Mouse (Mus musculus) megakaryocyte, embryonic 14.5 days (primary cell): Measurements from ENCODE around the gene Agbl1.

Source experiments
- FLI1 ChIP-seq: IDR thresholded peaks from 2 replicates; pipeline ENCODE4 v1.6.1; 2012; ENCODE audit warnings: low read length, inconsistent platforms, mixed read lengths
- GATA1 ChIP-seq: IDR thresholded peaks from 3 replicates; pipeline ENCODE4 v1.6.1; 2012; ENCODE audit warnings: mixed read lengths, low read length, inconsistent platforms, borderline replicate concordance

- TF ChIP-seq GATA1 (no peak), FLI1 (no peak)
These were observed 182.4 kb downstream of the Agbl1 start for GRCm38 (mm10) chr7:76411933-76412587.
